ENCODE assay signal across 28 mouse cellular contexts in the genomic region with DNA sequence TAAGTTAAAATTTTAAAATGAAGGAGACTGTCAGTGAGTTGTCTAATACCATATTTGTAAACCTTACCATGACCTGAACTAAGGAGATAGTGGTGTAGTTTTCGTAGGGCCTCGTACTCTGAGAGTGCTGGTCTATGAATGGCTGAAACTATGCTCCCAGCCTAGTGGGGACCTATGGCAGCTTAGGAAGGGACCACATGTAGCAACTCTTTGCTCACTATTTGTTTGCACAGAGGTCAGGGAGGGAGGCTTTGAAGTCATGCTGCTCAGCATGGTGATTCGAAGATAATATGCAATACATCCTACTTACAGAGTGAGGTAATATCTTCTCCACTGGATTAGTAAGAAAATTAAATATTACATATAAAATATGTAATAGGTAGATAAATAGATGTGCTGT.
"Had no signal": no experiment of that assay in that cellular context is flagged by ENCODE, and none has a peak within 500 bp of the region (broad histone marks: within the 10 kb centered on the region; RNA-seq: fewer than 3 reads in every experiment).

No protein-coding gene starts in this region.

- H3K36me3 ChIP-seq: embryonic facial prominence, embryonic 12.5 days had no signal

- H3K9me3 ChIP-seq: embryonic facial prominence, embryonic 10.5 days; embryonic facial prominence, embryonic 12.5 days; embryonic facial prominence, embryonic 13.5 days; embryonic facial prominence, embryonic 15.5 days; forebrain, embryonic 10.5 days; forebrain, embryonic 12.5 days; forebrain, embryonic 13.5 days; forebrain, embryonic 15.5 days had no signal

- ATAC-seq: forebrain, embryonic 13.5 days; forebrain, embryonic 14.5 days; forebrain, embryonic 15.5 days; forebrain, embryonic 16.5 days; forebrain, postnatal 0 days had no signal

- H3K4me2 ChIP-seq: embryonic facial prominence, embryonic 12.5 days; embryonic facial prominence, embryonic 13.5 days; embryonic facial prominence, embryonic 15.5 days; forebrain, embryonic 12.5 days; forebrain, embryonic 13.5 days; forebrain, embryonic 15.5 days had no signal

- DNase-seq: cerebellum, adult 18-20 months; cerebellum, adult 2 months; cerebellum, adult 8-10 months; cerebellum, adult 9-10 months; cerebellum, adult 9-11 months; cerebellum, postnatal 10 days; cerebellum, postnatal 14 days; cerebellum, postnatal 25 days; cerebellum, postnatal 36 days; embryo, embryonic 11 days; forebrain, postnatal 0 days; gastrocnemius, adult 2 months; gastrocnemius, postnatal 10 days; gastrocnemius, postnatal 14 days; gastrocnemius, postnatal 25 days; gastrocnemius, postnatal 36 days; heart, adult 11 months had no signal

- H3K27me3 ChIP-seq: embryonic facial prominence, embryonic 12.5 days; embryonic facial prominence, embryonic 13.5 days; embryonic facial prominence, embryonic 15.5 days; forebrain, embryonic 12.5 days; forebrain, embryonic 13.5 days; forebrain, embryonic 15.5 days had no signal

- H3K27ac ChIP-seq: embryonic facial prominence, embryonic 10.5 days; embryonic facial prominence, embryonic 12.5 days; embryonic facial prominence, embryonic 13.5 days; embryonic facial prominence, embryonic 15.5 days; forebrain, embryonic 10.5 days; forebrain, embryonic 12.5 days; forebrain, embryonic 13.5 days; forebrain, embryonic 15.5 days; gastrocnemius, adult 2 months had no signal

- H3K4me1 ChIP-seq: embryonic facial prominence, embryonic 10.5 days; embryonic facial prominence, embryonic 12.5 days; embryonic facial prominence, embryonic 13.5 days; embryonic facial prominence, embryonic 15.5 days; forebrain, embryonic 10.5 days; forebrain, embryonic 12.5 days; forebrain, embryonic 13.5 days; forebrain, embryonic 15.5 days had no signal

- H3K4me3 ChIP-seq: embryonic facial prominence, embryonic 10.5 days; embryonic facial prominence, embryonic 12.5 days; embryonic facial prominence, embryonic 13.5 days; embryonic facial prominence, embryonic 15.5 days; erythroblast, embryonic 14.5 days; forebrain, embryonic 10.5 days; forebrain, embryonic 12.5 days; forebrain, embryonic 13.5 days; forebrain, embryonic 15.5 days; gastrocnemius, adult 2 months had no signal

- H3K9ac ChIP-seq: embryonic facial prominence, embryonic 12.5 days; embryonic facial prominence, embryonic 13.5 days; embryonic facial prominence, embryonic 15.5 days; forebrain, embryonic 12.5 days; forebrain, embryonic 13.5 days; forebrain, embryonic 15.5 days; forebrain, postnatal 0 days had no signal
